Mouse (Mus musculus): ENCODE measurements around the gene Slc25a5.

The Slc25a5 gene

GRCm38 (mm10) chrX:36843346-36843990 lies 48.0 kb downstream of the Slc25a5 start:
- Histone ChIP-seq H3K27me3 (ENCODE audit: control insufficient read depth, insufficient read depth, low read length, poor library complexity, severe bottlenecking) (no peaks in the 10 kb centered on the region), H3K36me3 (ENCODE audit: control insufficient read depth, insufficient read depth, low read length, poor library complexity, severe bottlenecking) (no peaks in the 10 kb centered on the region)
- peak; percentile 44 for DNase-seq (ENCODE audit: low read depth, low spot score)

GRCm38 (mm10) chrX:36847152-36847551 lies 51.7 kb downstream of the Slc25a5 start:
- DNase-seq (ENCODE audit: low read depth, low spot score), result peak; percentile 29
- no peaks in the 10 kb centered on the region for H3K36me3 ChIP-seq (ENCODE audit: control insufficient read depth, insufficient read depth, low read length, poor library complexity, severe bottlenecking)

More at GRCm38 (mm10) chrX:36847152-36847551, 51.7 kb downstream of the Slc25a5 start:
- no peaks in the 10 kb centered on the region for H3K27me3 ChIP-seq (ENCODE audit: control insufficient read depth, insufficient read depth, low read length, poor library complexity, severe bottlenecking)

All from splenic B cell, adult 2 months (primary cell).